Mouse (Mus musculus) hindbrain, embryonic 15.5 days (tissue): ENCODE data around the gene Myo18b. TPM values are rescaled to one million over a fixed set of nuclear protein-coding genes. Genes with fewer than 3 reads are reported as not detected.
A peak's percentile ranks its signal among the peaks of the same experiment; 100 is the strongest.

Experiments used
- ATAC-seq: fragments of 200-750 bp; cut with Nextera tagmentation; 2 replicates; pipeline ENCODE4 v1.8.0; 2017; ENCODE audit warnings: low read depth, moderate number of reproducible peaks, moderate TSS enrichment; ENCODE audit not compliant: low FRiP score
- H3K27ac ChIP-seq: fragments of 300-500 bp; sonication (generic); replicated peaks from 2 replicates; pipeline ENCODE4 v1.5.1; 2015; ENCODE audit warnings: mild to moderate bottlenecking, inconsistent platforms
- H3K27me3 ChIP-seq: fragments of 300-500 bp; sonication (generic); 2 replicates; pipeline ENCODE4 v1.6.1; 2015; ENCODE audit warnings: control low read depth, inconsistent platforms
- H3K36me3 ChIP-seq: fragments of 300-500 bp; sonication (generic); 2 replicates; pipeline ENCODE4 v1.6.1; 2015; ENCODE audit warnings: control low read depth, inconsistent platforms
- H3K4me1 ChIP-seq: fragments of 300-500 bp; sonication (generic); replicated peaks from 2 replicates; pipeline ENCODE4 v1.6.1; 2015; ENCODE audit warnings: control low read depth, inconsistent platforms
- H3K4me2 ChIP-seq: fragments of 300-500 bp; sonication (generic); 2 replicates; pipeline ENCODE4 v1.6.1; 2015; ENCODE audit warnings: moderate library complexity, mild to moderate bottlenecking, inconsistent platforms
- H3K4me3 ChIP-seq: fragments of 300-500 bp; sonication (generic); 2 replicates; pipeline ENCODE4 v1.5.1; 2015; ENCODE audit warnings: mild to moderate bottlenecking, inconsistent platforms
- H3K9ac ChIP-seq: fragments of 300-500 bp; sonication (generic); 2 replicates; pipeline ENCODE4 v1.6.1; 2015; ENCODE audit warnings: inconsistent platforms
- H3K9me3 ChIP-seq: fragments of 300-500 bp; sonication (generic); 2 replicates; pipeline ENCODE4 v1.6.1; 2016; ENCODE audit warnings: control low read depth, inconsistent platforms
- WGBS: fragments of 180-500 bp; shearing (Covaris S2); methylation state at CpG from one replicate; pipeline ENCODE4 v1.1.7; 2015; 5-methylcytosine and 5-hydroxymethylcytosine counted together
- polyA plus RNA-seq: library from polyadenylated mRNA; unstranded; fragments of >200 nt; fragmentation: Nextera tagmentation; extraction: Ambion mirVana; gene quantifications from 2 replicates; pipeline ENCODE4 v1.2.1, GENCODE M21; 2015

Myo18b gene
- polyA plus RNA-seq, 1 experiment from 2014 or later: 1.0 TPM

DNA sequence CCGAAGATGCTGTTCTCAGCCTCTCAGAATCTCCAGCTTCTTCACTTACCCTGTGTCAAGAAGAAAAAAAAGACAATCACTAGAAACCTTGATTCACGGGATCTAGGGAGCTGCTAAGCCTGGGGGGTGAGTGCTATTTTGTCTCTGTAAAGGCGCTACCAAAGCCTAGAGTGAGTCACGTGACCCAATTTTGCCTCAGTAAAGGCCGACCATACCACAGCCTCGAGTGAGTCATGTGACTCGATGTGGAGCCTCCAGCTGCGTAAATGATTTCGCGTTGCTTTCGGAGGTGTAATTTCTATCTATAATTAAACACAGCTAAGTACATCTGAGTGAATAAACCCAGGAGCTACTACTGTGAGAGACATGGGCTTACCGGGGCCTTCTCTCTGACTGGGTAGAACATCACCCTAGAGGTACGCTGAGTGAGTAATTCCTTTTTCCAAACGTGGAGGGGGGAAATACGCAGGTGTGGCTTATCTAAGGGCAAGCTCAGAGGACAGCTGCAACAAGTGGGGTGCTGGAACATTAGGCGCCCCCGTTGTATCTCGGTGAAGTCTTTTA is 202.8 kb downstream of the Myo18b start:
- peak overlapping the region; percentile 12 for H3K27ac ChIP-seq
- H3K27me3 ChIP-seq: no peaks in the 10 kb centered on the region

DNA sequence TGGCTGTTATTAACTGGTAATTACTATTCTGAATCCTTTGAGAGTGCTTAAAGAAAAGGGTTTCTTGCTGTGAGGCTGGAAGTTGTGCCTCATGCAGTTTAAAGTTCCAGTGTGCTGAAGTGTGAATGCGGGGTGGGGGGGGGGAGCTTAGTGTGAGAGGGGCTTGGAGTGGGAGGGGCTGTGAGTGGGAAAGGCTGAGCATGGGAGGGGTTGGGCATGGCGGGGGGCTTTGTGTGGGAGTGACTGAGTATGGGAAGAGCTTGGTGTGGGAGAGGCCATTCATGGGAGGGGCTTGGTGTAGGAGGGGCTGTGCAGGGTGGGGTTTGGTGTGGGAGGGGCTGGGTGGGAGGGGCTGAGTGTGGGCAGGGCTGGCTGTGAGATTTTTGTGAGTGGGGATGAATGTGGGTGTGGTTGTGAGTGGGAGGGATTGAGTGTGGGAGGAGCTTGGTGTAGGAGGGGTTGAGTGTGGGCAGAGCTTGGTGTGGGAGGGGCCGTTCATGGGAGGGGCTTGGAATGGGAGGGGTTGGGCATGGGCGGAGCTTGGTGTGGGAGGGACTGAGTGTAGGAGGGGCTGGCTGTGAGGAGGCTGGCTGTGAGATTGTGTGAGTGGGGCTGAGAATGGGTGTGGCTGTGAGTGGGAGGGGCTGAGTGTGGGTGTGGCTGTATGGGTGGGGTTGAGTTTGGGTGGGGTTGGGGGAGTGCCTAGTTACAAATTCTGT is 208.9 kb downstream of the Myo18b start:
- H3K4me2 ChIP-seq: no peak overlapping the region
- no peaks in the 10 kb centered on the region for H3K9me3 ChIP-seq
- no peaks in the 10 kb centered on the region for H3K27me3 ChIP-seq
- WGBS: 47% methylated on average over 4 of the region's 4 CpGs
- no peak for ATAC-seq
- no peak overlapping the region for H3K4me3 ChIP-seq
- no peak overlapping the region for H3K27ac ChIP-seq
- H3K9ac ChIP-seq: no peak overlapping the region
- no peaks in the 10 kb centered on the region for H3K36me3 ChIP-seq
- H3K4me1 ChIP-seq: peaks cover 7% of the 10 kb centered on the region; the same call in 1 of the 2 replicates

More for the DNA sequence above, 202.8 kb downstream of the Myo18b start:
- H3K9me3 ChIP-seq: no peaks in the 10 kb centered on the region
- peaks cover 20% of the 10 kb centered on the region for H3K4me1 ChIP-seq
- H3K36me3 ChIP-seq: no peaks in the 10 kb centered on the region
- WGBS: 67% methylated on average over 18 of the region's 18 CpGs
- no peak overlapping the region for H3K4me3 ChIP-seq
- H3K4me2 ChIP-seq: no peak overlapping the region
- H3K9ac ChIP-seq: no peak overlapping the region
- peak; percentile 61; the same call in 1 of the 2 replicates for ATAC-seq

- H3K36me3 ChIP-seq: no peaks in the 10 kb centered on the region
- peak overlapping the region; percentile 65 for H3K27ac ChIP-seq
- no peak overlapping the region for H3K4me3 ChIP-seq
- H3K9me3 ChIP-seq: no peaks in the 10 kb centered on the region
- H3K4me1 ChIP-seq: peaks cover 7% of the 10 kb centered on the region; the same call in 1 of the 2 replicates
- H3K27me3 ChIP-seq: no peaks in the 10 kb centered on the region
- 57% methylated on average over 14 of the region's 14 CpGs for WGBS
- no peak overlapping the region for H3K9ac ChIP-seq
- ATAC-seq: peak; percentile 50; the same call in 1 of the 2 replicates
- no peak overlapping the region for H3K4me2 ChIP-seq
These were observed 209.7 kb downstream of the Myo18b start for GRCm38 (mm10) chr5:112686309-112687099.

DNA sequence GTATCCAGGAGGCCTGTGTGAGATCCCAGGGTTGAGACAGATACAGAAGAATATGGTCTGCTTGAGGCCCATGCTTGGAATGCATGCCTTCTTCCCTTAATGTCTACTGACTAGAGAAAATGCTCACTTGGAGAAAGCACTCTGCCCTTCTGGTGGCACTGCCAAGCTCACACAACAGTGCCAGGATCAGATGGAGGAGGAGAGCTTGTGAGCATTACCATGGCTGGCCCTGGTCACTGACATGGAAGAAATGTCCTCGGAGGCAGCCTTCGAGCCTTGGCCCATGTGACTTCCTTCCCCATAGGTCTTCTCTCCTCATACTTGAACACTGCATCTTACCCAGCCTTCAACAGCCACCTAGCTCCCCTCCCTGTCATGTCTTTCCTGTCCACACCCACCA is 216.9 kb downstream of the Myo18b start:
- no peak overlapping the region for H3K4me3 ChIP-seq
- H3K36me3 ChIP-seq: no peaks in the 10 kb centered on the region
- WGBS: 94% methylated on average over 2 of the region's 2 CpGs
- H3K27ac ChIP-seq: no peak overlapping the region
- peaks cover 12% of the 10 kb centered on the region for H3K4me1 ChIP-seq
- H3K27me3 ChIP-seq: no peaks in the 10 kb centered on the region
- no peak overlapping the region for H3K4me2 ChIP-seq
- ATAC-seq: no peak
- H3K9ac ChIP-seq: no peak overlapping the region
- H3K9me3 ChIP-seq: no peaks in the 10 kb centered on the region

DNA sequence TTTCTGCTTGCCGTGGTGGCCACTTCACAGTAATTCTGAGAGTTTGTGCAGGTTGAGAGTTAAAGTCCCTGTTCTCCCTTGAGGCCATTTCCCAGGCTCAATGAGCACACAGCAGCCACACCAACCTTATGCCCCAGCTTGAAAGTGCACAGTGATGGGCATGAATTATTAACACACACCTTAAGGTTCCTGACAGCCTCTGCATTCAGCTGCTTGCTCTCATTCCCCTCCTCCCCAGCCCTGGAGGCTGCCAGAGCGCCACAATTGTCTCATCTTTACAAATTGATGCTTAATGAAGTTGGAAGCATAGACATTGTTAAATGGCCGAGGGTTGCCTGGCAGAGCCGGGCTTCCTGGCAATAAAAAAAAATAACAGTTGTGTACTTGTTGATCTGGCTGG is 218.0 kb downstream of the Myo18b start:
- Histone ChIP-seq H3K4me2 (no peak overlapping the region), H3K27ac (no peak overlapping the region), H3K9me3 (no peaks in the 10 kb centered on the region), H3K9ac (no peak overlapping the region), H3K4me1 (peaks cover 12% of the 10 kb centered on the region), H3K4me3 (no peak overlapping the region), H3K36me3 (no peaks in the 10 kb centered on the region), H3K27me3 (no peaks in the 10 kb centered on the region)
- no peak for ATAC-seq
- 19% methylated on average over 4 of the region's 4 CpGs for WGBS

DNA sequence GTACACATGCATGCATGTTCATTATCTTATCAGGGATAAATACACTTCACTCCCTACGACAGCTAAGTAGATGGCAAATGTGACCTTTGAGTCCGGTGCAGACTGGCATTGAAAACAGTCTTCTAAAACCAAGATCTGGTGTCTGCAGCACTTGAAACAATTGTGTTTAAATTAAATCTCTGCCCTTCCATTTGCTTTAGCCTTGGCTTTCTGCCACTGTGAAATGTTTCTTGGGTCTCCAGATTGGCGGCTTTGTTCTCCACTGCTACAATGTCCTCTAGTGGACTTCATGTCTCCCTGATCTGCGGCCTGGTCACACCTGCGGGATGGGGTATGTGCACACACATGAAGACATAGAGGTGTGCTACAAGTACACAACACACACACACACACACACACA is 221.4 kb downstream of the Myo18b start:
- H3K36me3 ChIP-seq: no peaks in the 10 kb centered on the region
- 72% methylated on average over 5 of the region's 5 CpGs for WGBS
- no peak overlapping the region for H3K4me2 ChIP-seq
- no peaks in the 10 kb centered on the region for H3K9me3 ChIP-seq
- H3K27ac ChIP-seq: no peak overlapping the region
- no peaks in the 10 kb centered on the region for H3K27me3 ChIP-seq
- H3K9ac ChIP-seq: no peak overlapping the region
- no peak overlapping the region for H3K4me3 ChIP-seq
- peaks cover 12% of the 10 kb centered on the region for H3K4me1 ChIP-seq
- ATAC-seq: no peak

- H3K4me3 ChIP-seq: no peak overlapping the region
- H3K9ac ChIP-seq: no peak overlapping the region
- no peak for ATAC-seq
- H3K4me2 ChIP-seq: no peak overlapping the region
- no peaks in the 10 kb centered on the region for H3K27me3 ChIP-seq
- 45% methylated on average over 7 of the region's 7 CpGs for WGBS
- 0 out of 2 replicates have a peak, but pooled peaks cover under 1% of the 10 kb centered on the region for H3K4me1 ChIP-seq
- H3K27ac ChIP-seq: no peak overlapping the region
- no peaks in the 10 kb centered on the region for H3K9me3 ChIP-seq
- H3K36me3 ChIP-seq: no peaks in the 10 kb centered on the region
These were observed 223.7 kb downstream of the Myo18b start for GRCm38 (mm10) chr5:112672457-112672856.

DNA sequence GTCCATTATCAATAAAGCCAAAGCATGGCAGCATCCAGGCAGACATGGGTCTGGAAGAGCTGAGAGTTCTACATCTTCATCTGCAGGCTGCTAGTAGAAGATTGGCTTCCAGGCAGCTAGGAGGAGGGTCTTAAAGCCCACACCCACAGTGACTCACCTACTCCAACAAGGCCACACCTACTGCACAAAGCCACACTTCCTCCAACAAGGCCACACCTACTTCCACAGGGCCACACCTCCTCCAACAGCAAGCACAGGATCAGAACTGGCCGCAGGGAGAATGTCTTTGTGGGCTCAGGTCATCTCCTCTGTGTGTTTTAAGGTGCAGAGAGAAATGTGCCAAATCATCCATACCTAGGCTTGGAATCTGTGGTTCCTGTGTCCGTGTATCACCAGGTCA is 224.2 kb downstream of the Myo18b start:
- H3K27ac ChIP-seq: no peak overlapping the region
- ATAC-seq: no peak
- H3K4me2 ChIP-seq: no peak overlapping the region
- H3K27me3 ChIP-seq: no peaks in the 10 kb centered on the region
- H3K9ac ChIP-seq: no peak overlapping the region
- no peaks in the 10 kb centered on the region for H3K9me3 ChIP-seq
- 51% methylated on average over 2 of the region's 2 CpGs for WGBS
- peaks cover 6% of the 10 kb centered on the region for H3K4me1 ChIP-seq
- no peak overlapping the region for H3K4me3 ChIP-seq
- no peaks in the 10 kb centered on the region for H3K36me3 ChIP-seq

GRCm38 (mm10) chr5:112667153-112667552 is 229.0 kb downstream of the Myo18b start:
- Histone ChIP-seq H3K4me3 (no peak overlapping the region), H3K27me3 (no peaks in the 10 kb centered on the region), H3K9ac (no peak overlapping the region), H3K9me3 (no peaks in the 10 kb centered on the region), H3K4me2 (no peak overlapping the region), H3K36me3 (no peaks in the 10 kb centered on the region), H3K4me1 (peaks cover 29% of the 10 kb centered on the region), H3K27ac (no peak overlapping the region)
- no peak for ATAC-seq
- 66% methylated on average over 8 of the region's 8 CpGs for WGBS

DNA sequence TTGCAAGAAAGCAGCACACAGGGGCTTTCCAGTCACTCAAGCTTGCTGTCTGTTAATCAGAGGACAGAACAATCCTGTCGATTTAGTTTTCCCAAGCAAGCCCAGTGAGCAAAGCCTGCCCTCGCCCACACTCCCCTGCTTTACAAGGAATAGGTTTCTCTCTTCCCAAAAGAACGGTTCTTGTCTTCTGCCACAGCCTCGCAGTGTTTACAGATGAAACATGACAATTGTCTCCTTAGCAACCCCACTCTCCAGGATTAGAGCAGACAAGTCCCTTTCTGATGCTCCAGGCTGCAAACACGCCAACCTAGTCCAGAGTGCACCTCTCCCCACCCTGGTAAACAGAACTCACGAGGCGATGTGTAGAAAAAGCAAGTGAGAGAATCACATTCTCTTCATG is 230.5 kb downstream of the Myo18b start:
- no peak for ATAC-seq
- Histone ChIP-seq H3K4me1 (peaks cover 29% of the 10 kb centered on the region), H3K4me3 (no peak overlapping the region), H3K9me3 (no peaks in the 10 kb centered on the region), H3K27me3 (no peaks in the 10 kb centered on the region), H3K36me3 (no peaks in the 10 kb centered on the region), H3K27ac (no peak overlapping the region), H3K4me2 (no peak overlapping the region), H3K9ac (no peak overlapping the region)
- 28% methylated on average over 7 of the region's 7 CpGs for WGBS

GRCm38 (mm10) chr5:112663701-112664100 is 232.5 kb downstream of the Myo18b start:
- Histone ChIP-seq H3K36me3 (no peaks in the 10 kb centered on the region), H3K27ac (no peak overlapping the region; the same call in 1 of the 2 replicates), H3K4me2 (no peak overlapping the region), H3K9ac (no peak overlapping the region), H3K4me1 (peaks cover 36% of the 10 kb centered on the region), H3K4me3 (no peak overlapping the region), H3K27me3 (no peaks in the 10 kb centered on the region), H3K9me3 (no peaks in the 10 kb centered on the region)
- 0% methylated on average over 1 of the region's 1 CpGs for WGBS
- no peak for ATAC-seq

DNA sequence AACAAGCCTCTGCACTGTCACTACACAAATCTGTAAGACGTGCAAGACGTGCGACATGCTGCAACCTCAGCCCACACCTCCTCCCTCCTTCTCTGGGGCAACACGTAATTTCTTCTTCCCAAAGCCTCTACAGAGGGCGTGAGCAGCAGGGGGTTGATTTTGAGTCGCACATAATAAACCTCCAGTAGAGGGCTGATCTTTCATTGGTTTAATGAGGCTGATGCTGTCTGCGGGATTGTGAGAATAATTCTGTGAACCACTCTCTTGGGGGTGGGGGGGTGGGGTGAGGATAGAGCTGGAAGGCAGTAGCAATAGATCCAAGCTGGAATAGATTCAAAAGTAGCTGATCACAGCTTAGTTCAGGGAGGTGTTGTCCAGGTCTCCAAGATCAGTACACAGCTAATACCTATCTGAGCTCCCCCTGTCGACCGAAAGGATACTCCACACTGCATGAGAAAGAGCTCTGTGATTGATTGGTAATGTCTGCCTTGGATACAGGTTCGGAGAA is 235.2 kb downstream of the Myo18b start:
- H3K4me3 ChIP-seq: no peak overlapping the region
- 23% methylated on average over 10 of the region's 10 CpGs for WGBS
- no peaks in the 10 kb centered on the region for H3K9me3 ChIP-seq
- H3K36me3 ChIP-seq: no peaks in the 10 kb centered on the region
- no peaks in the 10 kb centered on the region for H3K27me3 ChIP-seq
- ATAC-seq: 0 out of 2 replicates have a peak, but pooled peaks have one; percentile 47
- no peak overlapping the region for H3K27ac ChIP-seq
- no peak overlapping the region for H3K9ac ChIP-seq
- peaks cover 34% of the 10 kb centered on the region for H3K4me1 ChIP-seq
- H3K4me2 ChIP-seq: peak overlapping the region; percentile 7; the same call in 1 of the 2 replicates
